Mouse (Mus musculus) frontal cortex, postnatal 25 days (tissue): ENCODE results near the gene Itgb1bp2.

Experiments
- DNase-seq, 2 experiments: peaks; one replicate each; pipeline ENCODE4 v3.0.0; 2022; ENCODE audit warnings: low spot score in 2 of 2

Itgb1bp2 gene

DNA sequence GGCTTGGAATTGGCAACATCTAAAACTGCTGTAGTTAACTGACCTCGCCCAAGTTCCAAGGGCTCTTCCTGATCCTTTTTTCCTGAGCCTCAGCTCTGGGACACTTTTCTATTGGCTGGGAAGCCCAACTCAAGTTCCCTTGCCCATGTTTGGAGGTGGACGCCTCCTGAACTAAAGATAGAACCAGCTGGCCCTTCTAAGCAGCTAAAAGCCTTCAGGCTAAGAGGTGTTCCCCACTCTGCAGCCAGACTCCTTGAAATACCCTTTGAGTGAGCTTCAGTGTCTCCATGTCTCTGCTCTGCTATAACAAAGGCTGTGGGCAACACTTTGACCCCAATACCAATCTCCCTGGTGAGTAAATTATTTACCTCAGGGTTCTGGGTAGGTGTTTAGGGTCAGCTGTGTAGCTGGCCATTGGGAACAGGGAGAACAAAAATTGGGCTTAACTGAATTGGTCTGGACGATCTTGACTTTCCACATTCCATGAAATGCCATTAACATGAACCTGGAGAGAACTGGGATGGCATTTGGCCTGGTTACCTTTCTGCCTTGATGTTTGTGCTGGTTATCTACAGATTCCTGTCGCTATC is at the start of gene Itgb1bp2:
Itgb1bp2 (plus strand) TSS at position 203 of the 590 bp plus-strand sequence.
- no peak for DNase-seq

DNA sequence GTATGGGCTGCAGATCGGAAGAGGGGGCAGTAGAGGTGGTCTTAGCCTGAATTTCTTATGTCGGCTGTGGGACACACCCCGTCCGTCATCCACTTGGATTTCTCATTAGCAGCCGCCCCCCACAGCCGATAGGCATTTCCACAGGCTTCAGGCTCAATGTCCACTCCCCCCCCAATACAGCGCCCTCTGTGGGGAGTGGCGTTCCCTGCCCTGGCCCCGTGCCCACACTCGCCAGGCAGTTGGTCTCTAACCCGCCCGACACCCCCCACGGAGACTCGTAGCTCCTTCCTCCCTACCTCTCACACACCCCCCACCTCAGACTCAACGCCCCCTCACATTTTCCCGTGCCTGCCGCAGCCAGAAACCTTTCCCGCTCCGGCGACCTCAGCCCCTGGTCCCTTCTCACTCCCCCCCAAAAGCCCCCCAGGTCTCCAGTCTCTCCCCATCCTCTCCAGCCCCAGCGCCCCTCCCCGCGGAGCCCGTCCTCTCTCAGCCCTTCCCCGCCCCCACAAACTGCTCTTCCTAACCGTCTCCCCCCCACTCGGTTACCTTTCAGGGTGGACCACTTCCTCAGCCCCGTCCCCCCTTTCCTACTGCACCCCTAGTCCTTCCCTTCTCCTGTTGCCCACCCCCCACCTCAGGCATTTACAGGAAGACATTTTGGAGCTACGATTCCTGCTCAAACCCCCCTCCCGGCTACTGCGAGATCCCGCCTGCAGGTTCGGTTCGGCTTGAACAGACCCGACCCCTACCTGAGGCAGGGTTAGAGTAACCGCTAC is 29.8 kb upstream of the Itgb1bp2 start:
- DNase-seq, result no peak

DNA sequence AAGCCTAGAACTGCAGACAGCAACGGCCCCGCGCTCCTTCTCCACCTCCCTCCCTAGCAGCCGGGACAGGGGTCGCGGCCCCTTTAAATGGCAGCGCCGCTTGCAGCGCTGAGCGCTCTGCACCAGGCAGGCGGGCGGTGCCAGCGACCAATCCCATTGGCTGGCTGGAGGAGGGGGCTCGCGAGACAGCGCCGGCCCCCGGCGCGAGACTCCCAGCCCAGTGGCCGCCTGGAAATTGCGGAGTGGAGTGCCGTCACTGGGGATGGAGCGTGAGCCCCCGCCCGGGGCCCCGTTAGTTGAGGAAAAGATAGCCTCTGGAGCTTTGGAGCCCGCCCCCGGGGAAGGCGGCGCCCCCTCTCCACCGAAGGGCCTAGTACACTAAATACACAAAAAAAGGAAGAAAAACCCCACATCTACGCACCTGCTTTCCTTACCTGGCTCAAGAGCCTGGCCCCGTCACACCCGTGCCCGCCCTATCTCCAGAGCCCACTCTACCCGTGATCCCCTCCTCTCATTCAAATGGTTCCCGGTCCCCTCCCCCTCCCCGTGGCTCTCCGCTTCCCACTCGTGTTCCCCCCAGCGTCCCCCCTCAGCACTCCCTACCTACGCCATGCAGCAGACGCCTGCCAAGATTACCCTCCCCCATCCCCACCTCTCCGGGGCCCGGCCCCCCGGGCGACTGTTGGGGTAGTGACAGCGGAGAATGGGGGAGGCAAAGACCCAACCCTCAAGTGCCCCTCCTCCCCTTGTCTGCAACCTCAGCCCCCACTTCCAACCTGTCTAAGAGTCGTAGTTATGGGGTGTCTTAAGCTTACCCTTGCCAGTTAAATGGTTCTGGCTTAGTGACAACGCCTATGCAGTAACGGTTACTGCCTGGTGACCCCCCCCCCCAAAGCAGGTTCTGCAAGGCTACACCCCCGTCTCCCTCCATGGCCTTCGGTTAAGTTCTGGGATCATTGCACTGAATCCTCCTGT is 28.9 kb upstream of the Itgb1bp2 start:
- peak; percentile 61 to 67 for DNase-seq

DNA sequence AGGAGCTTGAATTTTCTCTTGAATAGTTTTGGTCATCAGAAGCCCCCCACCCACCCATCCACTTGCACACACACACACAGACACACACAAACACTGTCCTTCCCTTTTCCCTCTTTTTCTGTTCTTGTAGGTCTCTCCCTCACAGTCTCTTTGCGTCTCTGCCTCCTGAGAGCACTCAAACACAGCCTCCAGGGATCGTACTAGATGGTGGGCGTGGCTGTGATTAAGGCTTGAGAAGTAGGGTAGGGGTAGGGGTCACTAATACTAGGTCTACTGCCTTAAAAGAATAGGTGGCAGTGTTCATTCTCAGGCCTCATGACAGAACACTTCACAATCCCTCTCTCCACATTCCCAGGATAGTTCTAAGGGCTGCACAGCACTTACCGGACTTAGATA is 28.2 kb upstream of the Itgb1bp2 start, which contains the start of gene Zmym3:
Zmym3 (minus strand) TSS at position 150 of the 396 bp plus-strand sequence.
- DNase-seq, result no peak

DNA sequence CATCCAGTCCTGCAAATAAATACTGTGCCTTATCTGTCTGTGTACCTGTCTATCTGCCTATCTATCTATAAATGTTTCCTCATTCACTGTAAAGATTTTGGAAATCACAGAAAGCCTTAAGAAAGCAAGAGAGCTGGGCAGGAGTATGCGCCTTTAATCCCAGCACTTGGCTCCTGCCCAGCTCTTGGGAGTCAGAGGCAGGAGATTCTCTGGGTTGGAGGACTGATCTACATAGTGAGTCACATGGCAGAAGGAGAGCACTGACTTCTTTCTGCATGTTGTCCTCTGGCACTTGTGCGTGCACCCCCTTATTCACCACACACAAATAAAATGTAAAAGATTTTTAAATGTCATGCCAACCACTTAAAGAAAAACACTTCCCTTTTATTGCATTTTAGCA is 25.4 kb upstream of the Itgb1bp2 start:
- no peak for DNase-seq

DNA sequence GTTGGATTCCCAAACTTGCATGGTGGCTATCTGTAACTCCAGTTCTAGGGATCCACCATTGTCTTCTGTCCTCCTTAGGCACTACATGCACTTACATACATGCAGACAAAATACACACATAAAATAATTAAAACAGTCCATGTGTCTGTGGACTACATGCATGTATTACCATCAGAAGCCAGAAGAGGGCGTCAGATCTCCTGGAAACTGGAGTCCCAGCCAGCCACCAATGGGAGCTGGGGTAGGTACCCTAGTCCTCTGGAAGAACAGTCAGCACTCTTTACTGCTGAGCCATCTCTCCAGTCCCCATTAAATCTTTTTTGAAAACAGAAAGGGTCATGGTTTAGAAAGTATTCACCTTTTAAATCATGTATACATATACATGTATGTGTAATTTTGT is 21.1 kb upstream of the Itgb1bp2 start:
- no peak for DNase-seq

DNA sequence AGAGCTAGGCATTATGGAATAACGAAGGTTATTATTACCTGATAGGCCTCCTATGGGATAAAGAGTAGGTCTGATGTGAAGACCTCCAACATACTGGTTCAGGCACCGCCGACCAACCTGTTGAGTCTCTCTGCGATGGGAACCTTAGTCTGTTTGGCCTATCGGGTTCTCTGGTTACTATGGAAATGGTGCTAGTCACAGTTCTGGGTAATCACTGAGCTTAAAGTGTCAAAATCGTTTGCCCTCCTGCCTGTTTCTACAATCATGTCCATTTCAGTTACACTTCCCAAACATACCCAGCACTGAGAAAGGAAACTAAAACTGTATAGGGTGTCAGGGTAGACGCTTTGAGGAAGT is 20.1 kb upstream of the Itgb1bp2 start:
- DNase-seq, result no peak

DNA sequence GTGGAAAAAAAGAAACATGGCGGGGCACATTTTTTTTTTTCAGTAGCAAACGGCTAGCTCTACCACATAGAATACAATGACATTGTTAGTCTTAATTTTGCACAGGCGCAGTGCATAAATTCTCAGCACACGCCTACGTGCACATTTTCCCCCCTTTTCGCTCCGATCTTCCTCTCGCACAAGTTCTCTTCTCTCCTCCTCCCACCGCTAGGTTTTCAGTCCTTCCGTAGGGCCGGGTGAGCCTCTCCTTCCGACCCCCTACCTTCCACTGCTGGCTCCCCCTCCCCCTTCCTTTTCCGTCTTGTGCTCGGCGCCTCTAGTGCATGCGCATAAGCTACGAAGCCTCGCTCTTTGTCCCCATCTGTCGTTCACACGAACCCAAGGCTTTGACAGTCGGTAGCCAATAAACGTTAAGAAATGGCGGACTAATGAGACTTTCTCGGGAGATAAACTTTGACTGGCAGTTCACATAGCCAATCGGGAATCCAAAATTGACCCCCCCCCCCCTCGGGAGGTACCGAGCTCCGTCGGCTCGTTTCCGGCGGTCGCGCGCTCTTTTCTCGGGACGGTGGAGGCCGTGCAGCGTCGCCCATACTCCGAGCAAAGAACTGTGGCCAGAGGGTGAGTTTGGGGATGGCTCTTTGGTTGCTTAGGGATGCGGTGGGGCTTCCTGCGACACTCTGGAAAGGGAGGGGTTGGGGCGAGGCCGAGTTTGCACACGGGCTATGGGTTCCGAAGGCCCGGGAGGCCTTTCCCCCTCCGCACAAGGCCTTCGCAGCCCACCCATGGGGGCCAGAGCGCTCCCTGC is 19.5 kb upstream of the Itgb1bp2 start, which contains the start of gene Nono:
Nono (plus strand) TSS at position 177 of the 808 bp plus-strand sequence.
- peak; percentile 44 to 65 for DNase-seq

DNA sequence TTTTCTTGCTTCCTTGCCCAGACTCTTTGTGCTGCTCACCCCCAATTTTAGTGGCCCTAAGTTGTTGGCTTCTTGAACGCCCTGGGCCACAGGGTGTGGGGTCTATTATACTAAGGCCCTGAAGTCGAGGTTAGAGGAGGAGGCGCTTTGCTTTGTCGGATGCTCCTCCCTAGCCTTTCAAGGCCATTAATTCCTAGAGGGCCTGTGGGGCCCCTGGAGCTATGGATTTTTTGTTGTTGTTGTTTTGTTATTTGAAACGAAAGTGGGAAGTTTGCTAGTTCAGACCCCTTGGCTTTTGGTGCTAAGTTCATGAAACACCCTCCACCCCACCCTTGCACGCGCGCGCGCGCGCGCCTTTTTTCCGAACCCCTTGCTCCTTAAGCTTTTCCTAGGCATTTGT is 18.9 kb upstream of the Itgb1bp2 start:
- DNase-seq, result no peak

DNA sequence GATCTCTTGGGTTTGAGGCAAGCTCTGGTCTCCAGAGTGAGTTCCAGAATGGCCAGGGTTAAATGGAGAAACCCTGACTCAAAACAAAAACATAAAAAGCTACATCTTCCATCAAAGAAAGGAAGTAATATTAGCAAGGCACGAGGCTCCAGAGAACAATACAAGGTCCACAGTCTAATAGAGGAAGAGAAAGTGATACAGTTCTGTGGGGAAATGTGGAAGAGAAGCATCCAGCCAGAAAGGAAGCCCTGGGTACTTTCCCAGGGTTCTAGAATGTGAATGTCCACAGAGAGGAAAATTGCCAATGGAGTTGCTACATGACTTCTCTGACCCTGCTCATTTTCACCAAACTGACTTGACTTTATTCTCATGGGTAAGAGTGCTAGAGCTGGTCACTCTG is 2.3 kb downstream of the Itgb1bp2 start:
- DNase-seq, result no peak

DNA sequence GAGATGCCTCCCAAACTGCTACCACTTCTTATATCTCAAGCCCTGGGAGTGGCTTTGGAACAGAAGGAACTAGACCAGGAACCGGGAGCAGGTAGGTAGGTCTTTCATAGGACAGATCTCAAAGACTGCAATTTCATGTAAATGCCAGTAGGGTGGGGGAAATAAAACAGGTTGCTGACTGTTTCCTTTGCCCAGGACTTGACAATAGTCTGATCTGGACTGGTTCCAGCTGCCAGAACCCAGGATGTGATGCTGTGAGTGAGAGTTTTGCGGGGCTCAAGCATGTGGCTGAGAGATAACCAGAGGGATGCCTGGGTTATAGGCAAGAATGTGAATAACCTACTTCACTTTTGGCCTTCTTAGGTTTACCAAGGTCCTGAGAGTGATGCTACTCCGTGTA is 2.7 kb downstream of the Itgb1bp2 start:
- no peak for DNase-seq

DNA sequence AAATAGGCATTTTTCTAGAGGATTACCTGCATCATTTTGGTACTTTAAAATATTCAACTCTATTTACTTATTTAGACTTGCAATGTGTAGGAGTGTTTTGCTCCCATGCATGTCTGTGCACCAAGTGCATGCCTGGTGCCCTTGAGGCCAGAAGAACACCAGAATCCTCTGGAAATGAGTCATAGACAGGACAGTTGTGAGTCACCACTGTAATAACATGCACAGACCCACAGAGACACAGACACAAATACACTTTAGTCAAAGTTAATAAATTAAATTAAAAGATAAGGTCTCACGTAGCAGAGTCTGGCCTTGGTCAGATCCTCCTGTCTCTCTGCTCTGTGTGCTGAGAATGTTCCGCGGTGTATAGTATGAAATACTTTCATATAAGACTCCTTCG is 23.3 kb downstream of the Itgb1bp2 start:
- DNase-seq, result no peak

DNA sequence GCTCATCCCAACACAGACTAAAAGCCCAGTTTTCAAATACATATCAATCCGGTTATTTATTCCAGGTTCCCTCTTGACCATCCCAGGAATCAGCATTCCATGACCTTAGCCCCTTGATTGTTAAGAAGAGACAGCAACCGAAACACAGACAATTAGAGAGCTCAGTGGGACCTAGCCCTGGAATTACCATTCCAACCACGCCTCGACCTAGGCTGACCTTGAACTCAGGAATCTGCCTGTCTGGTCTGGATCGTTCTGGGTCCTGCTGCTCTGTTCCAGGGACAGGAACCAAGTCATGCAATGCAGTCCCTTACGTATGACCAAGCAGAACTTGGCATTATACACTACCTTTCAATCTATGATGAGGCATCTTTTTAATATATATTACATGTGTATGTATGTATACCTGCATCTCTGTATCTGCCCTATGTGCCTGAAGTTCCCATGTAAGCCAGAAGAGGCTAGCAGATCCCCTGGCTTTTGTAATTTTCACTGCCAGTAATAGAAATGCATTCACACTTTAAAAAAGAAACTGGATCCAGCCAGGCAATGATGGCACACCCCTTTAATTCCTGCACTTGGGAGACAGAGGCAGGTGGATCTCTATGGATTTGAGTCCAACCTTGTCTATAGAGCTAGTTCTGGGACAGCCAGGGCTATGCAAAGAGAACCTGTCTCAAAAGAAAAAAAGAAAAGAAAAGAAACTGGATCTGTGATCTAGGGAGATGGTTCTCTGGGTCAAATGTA is 32.9 kb downstream of the Itgb1bp2 start:
- no peak for DNase-seq

DNA sequence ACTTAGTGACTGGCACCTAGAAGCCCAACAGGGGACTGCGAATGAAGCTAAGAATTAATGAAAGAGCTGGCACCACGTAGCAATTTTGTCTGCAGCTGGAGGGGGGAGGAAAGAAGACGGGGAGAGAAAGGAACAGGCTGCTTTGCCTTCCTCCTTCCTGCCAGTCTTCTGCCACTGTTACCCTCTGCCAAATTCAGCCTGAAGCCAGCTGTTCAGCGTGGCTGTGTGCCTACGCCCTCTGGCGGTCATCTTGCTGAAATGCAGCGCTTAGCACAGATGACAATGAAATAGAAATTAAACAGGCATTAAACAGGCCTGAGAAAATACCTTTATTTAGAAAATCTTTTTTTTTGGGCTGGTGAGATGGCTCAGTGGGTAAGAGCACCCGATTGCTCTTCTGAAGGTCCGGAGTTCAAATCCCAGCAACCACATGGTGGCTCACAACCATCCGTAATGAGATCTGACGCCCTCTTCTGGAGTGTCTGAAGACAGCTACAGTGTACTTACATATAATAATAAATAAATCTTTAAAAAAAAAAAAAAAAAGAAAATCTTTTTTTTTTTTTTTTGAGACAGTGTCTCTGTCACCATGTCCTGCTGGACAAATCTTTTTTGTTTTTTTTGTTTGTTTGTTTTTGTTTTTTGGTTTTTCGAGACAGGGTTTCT is 37.7 kb downstream of the Itgb1bp2 start:
- DNase-seq, result peak; percentile 3 to 4
